Mouse (Mus musculus): Measurements from ENCODE around the gene Dcaf11.

Gene Dcaf11

DNA sequence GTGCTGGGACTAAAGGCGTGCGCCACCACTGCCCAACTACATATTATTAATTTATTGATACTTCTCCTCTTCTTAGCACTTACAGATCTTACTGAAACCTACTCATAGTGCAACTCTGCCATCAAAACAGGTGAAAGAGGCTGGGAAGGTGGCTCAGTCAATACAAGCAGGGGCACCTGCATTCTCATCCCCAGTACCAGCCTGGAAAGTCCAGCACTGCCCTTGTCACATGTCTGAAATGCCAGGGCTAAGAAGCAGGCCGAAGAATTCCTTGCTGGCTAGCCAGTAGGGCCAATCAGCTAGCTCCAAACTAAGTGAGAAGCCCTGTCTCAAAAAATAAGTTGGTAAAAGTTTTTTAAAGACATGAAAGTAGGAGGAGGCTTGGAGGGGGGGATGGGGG is 2.2 kb upstream of the Dcaf11 start:
- DNase-seq = peak; percentile 42

- DNase-seq = no peak
These were observed 912 bp upstream of the Dcaf11 start for GRCm38 (mm10) chr14:55558740-55559448.

DNA sequence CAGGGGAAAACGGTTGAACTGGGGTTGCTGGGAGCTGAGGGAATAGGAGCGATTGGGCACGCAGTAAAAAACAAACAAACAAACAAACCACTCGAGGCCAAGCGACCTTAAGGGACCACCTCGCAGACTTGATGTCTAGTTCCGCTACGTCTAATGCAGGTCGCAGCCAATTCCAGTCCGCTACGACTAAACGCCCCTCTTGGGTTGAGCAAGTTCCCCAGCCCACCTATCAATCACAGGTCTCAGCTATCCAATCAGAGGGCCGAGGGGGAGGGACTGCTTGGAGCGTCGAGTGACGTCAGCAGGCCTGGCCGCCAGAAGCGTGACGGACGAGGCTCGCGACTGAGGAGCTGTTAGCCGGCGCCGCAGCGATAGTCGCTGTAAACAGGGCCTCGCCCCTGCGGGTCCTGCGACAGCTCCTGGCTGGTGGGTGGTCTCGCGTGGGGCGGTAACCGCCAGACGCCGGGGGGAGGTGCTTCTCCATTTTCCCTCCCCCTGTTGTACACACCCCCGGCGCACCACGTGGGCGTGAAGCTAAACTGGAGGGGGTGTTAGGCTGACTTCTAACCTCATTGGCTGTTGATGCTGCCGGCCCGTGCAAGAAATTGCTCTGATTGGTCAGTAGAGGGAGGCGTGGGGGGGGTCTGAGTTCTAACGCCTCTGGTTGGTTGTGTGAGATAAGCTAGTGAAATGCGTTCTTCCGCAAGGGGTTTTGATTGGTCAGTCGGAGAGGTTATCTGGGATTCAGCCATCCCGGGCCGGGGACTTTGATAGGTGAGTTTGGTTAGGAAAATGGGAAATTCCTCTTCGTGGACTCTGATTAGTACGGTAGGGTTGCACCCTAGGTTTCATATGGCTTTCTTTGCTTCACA is 632 bp downstream of the Dcaf11 start, which contains the start of gene A730061H03Rik:
TSS of gene A730061H03Rik (minus strand) at position 205 of the 872 bp plus-strand sequence.
- DNase-seq = peak; percentile 99

DNA sequence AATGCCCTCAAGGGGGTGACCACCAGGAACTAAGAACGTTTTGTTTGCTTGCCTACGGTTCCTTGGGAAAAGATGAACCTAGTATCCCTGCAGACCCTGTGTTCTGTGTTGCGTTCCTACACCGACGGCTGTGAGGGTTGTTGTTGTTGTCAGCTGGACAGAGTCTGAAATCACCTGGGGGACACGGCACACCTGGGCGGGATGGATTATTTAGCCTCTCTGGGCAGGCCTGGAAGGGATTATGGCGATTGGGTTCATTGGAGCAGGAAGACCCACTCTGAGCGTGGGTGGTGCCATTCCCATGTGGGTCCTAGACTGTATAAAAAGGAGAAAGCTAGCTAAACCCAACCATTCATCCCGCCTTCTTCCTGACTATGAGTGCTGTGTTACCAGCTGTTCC is 2.1 kb downstream of the Dcaf11 start:
- peak; percentile 47 for DNase-seq

DNA sequence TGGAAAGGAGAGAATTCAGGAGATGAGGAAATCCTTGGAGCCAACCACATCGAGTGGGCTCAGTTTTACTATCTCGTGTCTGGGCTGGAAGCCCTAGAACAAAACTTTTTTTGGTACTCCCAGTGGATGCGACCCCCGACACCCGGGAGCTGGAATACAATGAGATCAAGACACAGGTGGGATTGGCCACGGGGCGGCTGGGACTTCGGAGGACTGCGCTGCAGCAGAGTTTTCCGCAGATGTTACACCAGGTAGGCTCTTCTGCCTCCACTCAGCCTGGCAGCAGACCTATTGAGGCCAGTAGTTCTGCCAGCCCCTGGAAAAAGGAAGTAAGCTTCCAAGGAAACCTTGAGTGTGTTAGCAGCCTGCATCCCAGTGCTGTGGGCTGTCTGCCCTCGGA is 3.4 kb downstream of the Dcaf11 start:
- no peak for DNase-seq

GRCm38 (mm10) chr14:55565748-55566147 is 5.9 kb downstream of the Dcaf11 start:
- no peak for DNase-seq

GRCm38 (mm10) chr14:55567496-55567895 is 7.7 kb downstream of the Dcaf11 start:
- DNase-seq = peak; percentile 64

DNA sequence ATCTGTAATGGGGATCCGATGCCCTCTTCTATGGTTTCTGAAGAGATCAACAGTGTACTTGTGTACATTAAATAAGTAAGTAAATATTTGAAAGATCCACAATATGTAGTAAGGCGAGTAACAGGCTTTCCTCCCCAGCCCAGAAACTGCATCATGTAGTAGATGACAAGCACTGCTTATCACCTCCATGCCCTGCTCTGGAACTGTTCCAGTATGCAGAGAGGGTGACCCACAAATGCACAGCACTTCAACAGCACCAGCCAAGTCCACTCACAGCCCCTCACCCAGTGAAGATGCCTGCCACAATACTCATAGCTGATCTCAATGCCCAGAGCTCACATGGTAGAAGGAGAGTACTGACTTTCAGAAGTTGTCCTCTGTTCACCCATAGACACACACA is 10.8 kb downstream of the Dcaf11 start:
- no peak for DNase-seq

DNA sequence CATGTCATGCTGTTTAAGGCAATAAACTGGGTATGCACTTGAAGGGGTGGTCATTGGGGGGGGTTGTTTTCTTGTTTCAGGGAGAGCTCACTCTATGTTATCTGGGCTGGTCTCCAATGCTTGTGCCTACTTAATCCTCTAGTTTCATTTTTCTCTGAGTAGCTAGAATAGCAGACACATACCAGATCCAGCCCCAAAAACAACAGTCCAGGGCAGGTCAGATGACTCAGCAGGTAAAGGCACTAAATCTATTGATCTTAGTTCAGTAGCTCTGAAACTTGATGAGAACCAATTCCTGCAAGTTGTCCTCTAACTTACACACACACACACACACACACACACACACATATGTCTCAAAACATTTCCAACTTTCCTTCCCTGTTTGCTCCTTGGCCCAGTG is 12.0 kb downstream of the Dcaf11 start:
- DNase-seq = no peak

GRCm38 (mm10) chr14:55575302-55575701 is 15.5 kb downstream of the Dcaf11 start, which contains the start of gene Fitm1:
Fitm1 (plus strand) TSS chr14:55575617.
- no peak for DNase-seq

GRCm38 (mm10) chr14:55575711-55576110 is 15.9 kb downstream of the Dcaf11 start:
- peak; percentile 60 for DNase-seq

- DNase-seq = no peak
These were observed 16.6 kb downstream of the Dcaf11 start for GRCm38 (mm10) chr14:55576376-55576775.

DNA sequence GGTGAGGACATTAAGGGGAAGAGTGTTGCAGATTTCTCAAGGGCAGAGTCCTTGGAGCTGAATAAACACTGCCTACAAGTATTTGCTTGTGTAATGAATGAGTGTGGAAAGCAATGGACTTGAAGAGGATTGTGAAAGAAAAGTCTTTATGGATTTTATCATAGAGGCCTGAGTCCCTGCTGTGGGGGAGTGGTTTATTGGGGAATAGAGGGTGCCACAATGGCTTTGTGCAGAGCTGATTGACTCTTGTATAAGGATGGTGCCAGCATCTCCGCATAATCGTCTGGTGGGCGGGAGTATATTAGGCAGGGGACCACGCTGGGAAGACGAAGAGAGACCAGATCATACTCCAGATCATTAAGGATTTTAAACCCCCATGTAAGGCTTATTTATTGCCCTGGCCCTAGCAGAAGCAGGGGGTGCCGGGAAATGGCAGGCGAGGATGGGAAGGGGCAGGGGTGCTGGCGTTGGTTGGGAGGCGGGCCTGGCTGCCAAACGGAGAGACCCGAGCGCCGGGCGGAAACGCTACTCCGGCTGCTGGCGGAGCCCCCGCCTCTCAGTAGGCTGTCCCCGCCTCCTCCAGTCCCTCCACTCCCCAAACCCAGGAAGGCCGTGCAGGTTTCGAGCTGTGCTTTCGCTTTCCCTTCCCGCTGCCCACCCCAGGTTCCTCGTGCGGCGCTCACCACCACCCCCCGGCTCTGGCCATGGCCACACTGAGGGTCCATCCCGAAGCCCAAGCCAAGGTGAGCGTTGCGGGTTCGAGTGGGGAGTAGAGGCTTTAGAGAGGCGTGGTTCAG is 18.3 kb downstream of the Dcaf11 start, which contains the start of gene Psme1:
TSS of gene Psme1 (plus strand) at position 253 of the 797 bp plus-strand sequence.
- peak; percentile 80 for DNase-seq

DNA sequence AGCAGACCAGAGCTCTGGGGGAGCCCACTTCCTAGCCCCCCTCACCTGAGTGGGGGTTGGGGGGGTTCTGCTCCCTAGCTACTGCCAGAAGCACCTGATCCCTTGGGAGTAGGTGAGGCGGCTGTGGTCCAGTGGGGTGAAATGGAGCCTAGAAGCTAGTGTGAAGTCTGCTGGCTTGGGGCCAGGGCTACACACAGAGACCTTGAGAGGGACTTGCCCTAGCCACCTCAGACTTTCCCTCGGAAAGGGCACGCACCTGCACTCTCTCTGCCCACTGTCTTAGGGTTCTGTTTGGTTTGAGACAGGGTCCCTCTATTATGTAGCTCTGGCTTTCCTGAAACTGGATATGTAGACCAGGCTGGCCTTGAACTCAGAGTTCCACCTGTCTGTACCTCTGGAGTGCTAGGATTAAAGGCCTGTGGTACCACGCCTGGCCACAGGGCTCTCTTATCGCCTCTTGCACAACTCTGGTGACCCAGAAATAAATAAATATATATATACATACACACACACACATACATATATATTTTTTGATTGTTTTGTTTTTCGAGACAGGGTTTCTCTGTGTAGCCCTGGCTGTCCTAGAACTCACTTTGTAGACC is 19.0 kb downstream of the Dcaf11 start:
- peak; percentile 80 for DNase-seq

GRCm38 (mm10) chr14:55579511-55580496 is 20.0 kb downstream of the Dcaf11 start:
- DNase-seq = no peak

DNA sequence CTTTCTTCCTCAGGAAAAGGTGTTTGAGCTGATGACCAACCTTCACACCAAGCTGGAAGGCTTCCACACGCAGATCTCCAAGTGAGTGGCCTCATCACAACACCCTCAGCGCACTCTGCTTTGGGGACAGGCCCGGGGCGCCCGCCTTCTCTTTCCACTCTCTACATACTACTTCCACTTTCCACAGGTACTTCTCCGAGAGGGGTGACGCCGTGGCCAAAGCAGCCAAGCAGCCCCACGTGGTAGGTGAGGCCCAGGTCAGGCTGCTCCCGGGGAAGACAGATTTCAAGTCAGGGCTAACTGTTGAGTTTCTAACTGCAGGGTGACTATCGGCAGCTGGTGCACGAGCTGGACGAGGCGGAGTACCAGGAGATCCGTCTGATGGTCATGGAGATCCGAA is 20.9 kb downstream of the Dcaf11 start:
- no peak for DNase-seq

DNA sequence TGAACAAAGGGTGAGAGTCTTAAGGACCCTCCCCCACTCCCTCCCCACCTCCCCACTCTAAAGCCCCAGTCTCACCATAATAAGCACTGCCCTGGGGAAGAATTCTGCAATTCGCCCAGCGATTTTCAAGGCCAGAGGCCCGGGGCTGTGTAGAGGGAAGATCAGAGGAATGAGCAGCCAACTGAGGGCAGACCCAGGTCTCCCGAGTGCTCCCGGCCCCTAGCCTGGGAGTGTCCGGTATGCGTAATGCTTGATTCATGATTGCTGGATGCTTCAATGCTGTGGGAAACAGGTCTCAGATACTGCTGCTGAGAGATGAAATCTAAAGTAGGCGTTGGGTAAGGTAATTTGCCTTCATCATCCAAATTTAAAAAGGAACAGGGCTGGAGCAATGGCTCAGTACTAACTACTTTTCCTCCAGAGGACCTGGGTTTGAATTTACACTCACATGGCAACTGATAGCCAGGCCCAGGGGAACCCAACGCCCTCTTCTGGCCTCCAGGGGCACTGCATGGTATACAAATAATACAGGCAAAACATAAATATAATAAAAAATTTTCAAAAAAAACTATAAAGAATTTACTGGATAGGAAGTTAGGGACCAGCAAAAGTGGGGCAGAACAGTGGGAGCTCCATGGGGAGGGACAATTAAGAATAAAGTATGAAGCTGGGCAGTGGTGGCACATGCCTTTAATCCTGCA is 22.3 kb downstream of the Dcaf11 start:
- no peak for DNase-seq

DNA sequence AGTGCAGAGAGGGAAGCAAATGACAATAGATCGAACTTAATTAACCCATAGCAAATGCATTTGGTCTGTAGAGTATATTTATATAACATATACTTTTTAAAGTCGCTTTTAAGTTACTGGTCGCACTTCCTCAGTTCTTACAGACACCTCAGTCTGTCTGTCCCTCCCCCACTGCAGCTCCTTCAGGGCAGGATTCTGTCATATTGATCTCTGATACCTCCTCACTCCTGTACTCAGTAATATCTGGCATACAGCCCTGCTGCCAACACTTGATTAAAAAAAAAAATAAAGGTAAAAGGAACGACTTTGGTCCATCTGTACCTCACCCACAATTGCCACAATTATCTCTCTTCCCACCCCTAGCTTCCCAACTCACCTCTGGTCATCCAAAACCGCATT is 24.5 kb downstream of the Dcaf11 start:
- DNase-seq = no peak

DNA sequence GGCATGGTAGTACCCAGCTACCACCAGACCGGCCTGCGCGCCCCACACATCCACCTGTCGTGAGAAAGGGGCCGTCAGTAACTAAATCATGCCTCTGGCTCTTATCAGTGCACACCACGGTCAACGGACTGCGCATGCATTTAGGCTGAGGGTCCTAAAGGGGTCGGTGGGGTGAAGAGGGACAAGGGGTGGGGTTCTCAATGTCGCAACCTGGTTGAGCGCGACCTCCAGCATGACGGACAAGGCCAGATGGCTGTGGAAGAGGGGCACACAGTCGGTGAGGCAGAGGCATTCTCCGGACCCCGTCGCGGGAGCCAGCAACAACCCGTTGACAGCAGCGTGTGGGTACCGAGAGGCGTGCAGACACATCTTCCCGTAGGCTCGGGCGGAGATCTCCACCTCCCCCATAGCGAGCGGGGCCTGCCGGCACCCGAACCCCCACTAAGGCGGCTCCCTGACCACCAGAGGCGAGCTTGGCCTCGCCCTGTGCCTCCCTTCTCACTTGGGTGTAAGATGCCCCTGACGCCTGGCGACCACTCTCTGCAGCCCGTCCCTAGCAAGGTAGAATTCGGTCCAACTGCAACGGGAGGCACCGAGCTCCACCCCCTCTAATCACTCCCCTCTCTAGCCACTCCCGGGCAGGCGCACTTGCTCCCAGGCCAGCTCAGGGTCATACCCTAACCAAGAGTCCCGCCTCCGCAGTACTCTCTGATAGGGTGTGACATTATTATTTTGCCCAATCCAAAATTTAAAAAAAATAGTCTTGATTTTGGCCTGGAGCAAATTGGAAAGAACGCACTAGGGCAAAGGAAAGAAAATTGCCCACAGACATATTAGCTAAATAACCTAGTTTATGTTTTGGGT is 25.1 kb downstream of the Dcaf11 start, which contains the start of gene Emc9:
TSS of gene Emc9 (minus strand) at position 601 of the 864 bp plus-strand sequence.
- DNase-seq = peak; percentile 81

- DNase-seq = no peak
These were observed 25.8 kb downstream of the Dcaf11 start for GRCm38 (mm10) chr14:55585566-55585960.
